Comparison of ENCODE assay signal across 9 mouse cellular contexts in genomic region chr12:79895975-79896374, GRCm38 (mm10).
DNase-seq lines count a peak whose midpoint lies in the region; ATAC-seq lines count a peak whose summit lies in the region.
"Had no signal": no experiment of that assay in that cellular context is flagged by ENCODE, and none has a peak within 500 bp of the region (broad histone marks: within the 10 kb centered on the region; RNA-seq: fewer than 3 reads in every experiment).

No protein-coding gene starts in this region.

- H3K9me3 ChIP-seq in kidney, embryonic 16.5 days (ENCODE audit: low read length), result no peaks in the 10 kb centered on the region
- no peaks in the 10 kb centered on the region for H3K9me3 ChIP-seq in midbrain, embryonic 15.5 days
- H3K9me3 ChIP-seq: liver, embryonic 13.5 days had no signal

- DNase-seq in ovary, postnatal 36 days (ENCODE audit: low spot score), result peak; percentile 52
- DNase-seq in ovary, postnatal 10 days (ENCODE audit: low spot score), result no peak
- peak; percentile 36 to 64 for DNase-seq in gastrocnemius, postnatal 36 days
- no peak for DNase-seq in frontal cortex, adult 2 months (ENCODE audit: extremely low spot score in 1 of 2, low spot score in 1 of 2)
- no peak for DNase-seq in frontal cortex, postnatal 10 days (ENCODE audit: low spot score in 2 of 2)
- DNase-seq in layer of hippocampus, adult 18-20 months (ENCODE audit: low spot score in 2 of 2), result no peak
- DNase-seq: liver, embryonic 13.5 days had no signal

- intact Hi-C loops in gastrocnemius, postnatal 36 days (cut with DNase I), result no loop called here

- no peaks in the 10 kb centered on the region for H3K27me3 ChIP-seq in kidney, embryonic 16.5 days (ENCODE audit: insufficient read depth, low read length)
- no peaks in the 10 kb centered on the region for H3K27me3 ChIP-seq in midbrain, embryonic 15.5 days (replicated peaks)

- no peak overlapping the region for H3K4me2 ChIP-seq in kidney, embryonic 16.5 days (replicated peaks; ENCODE audit: low read depth, low read length)
- H3K4me2 ChIP-seq in midbrain, embryonic 15.5 days, result no peak overlapping the region
- H3K4me2 ChIP-seq: liver, embryonic 13.5 days had no signal

- H3K4me1 ChIP-seq in kidney, embryonic 16.5 days (ENCODE audit: insufficient read depth, low read length), result peaks cover 48% of the 10 kb centered on the region
- peaks cover 16% of the 10 kb centered on the region for H3K4me1 ChIP-seq in midbrain, embryonic 15.5 days

- no peak overlapping the region for H3K4me3 ChIP-seq in kidney, embryonic 16.5 days (ENCODE audit: low read length)
- no peak overlapping the region for H3K4me3 ChIP-seq in midbrain, embryonic 15.5 days
- H3K4me3 ChIP-seq: liver, embryonic 13.5 days had no signal

- peak overlapping the region; percentile 22; the same call in 1 of the 2 replicates for H3K9ac ChIP-seq in kidney, embryonic 16.5 days (replicated peaks; ENCODE audit: low read length)
- H3K9ac ChIP-seq in midbrain, embryonic 15.5 days, result no peak overlapping the region
- H3K9ac ChIP-seq: liver, embryonic 13.5 days had no signal

- peak overlapping the region; percentile 90 for H3K27ac ChIP-seq in kidney, embryonic 16.5 days (ENCODE audit: low read length)
- peak overlapping the region; percentile 20; the same call in 1 of the 2 replicates for H3K27ac ChIP-seq in midbrain, embryonic 15.5 days
- H3K27ac ChIP-seq: liver, embryonic 13.5 days had no signal

- peak; percentile 61 for ATAC-seq in kidney, embryonic 16.5 days (ENCODE audit: low FRiP score, low TSS enrichment)
- ATAC-seq in midbrain, embryonic 15.5 days (replicated peaks), result no peak

- no peaks in the 10 kb centered on the region for H3K36me3 ChIP-seq in kidney, embryonic 16.5 days (ENCODE audit: insufficient read depth, low read length)
- H3K36me3 ChIP-seq in midbrain, embryonic 15.5 days (replicated peaks), result no peaks in the 10 kb centered on the region
- H3K36me3 ChIP-seq: liver, embryonic 13.5 days had no signal

- WGBS in kidney, embryonic 16.5 days, result 20% methylated on average over 6 of the region's 6 CpGs
- 23% methylated on average over 6 of the region's 6 CpGs for WGBS in midbrain, embryonic 15.5 days

Comparison
In these comparisons a context has a peak if more than half of its experiments do, and no peak if none do; other contexts are left out.
1. DNase-seq: peak in ovary, postnatal 36 days (single experiment) and gastrocnemius, postnatal 36 days (2 of 2); none in ovary, postnatal 10 days (single experiment), frontal cortex, adult 2 months (0 of 2), frontal cortex, postnatal 10 days (0 of 2) and layer of hippocampus, adult 18-20 months (0 of 2).